Mouse (Mus musculus) heart, embryonic 16.5 days (tissue): Measurements from ENCODE around the gene Gpr55. TPM values are rescaled to one million over a fixed set of nuclear protein-coding genes. Genes with fewer than 3 reads are reported as not detected.

Source experiments
- ATAC-seq: fragments of 200-750 bp; cut with Nextera tagmentation; replicated peaks from 2 replicates; pipeline ENCODE4 v1.8.0; 2017; ENCODE audit warnings: moderate number of reproducible peaks; ENCODE audit not compliant: insufficient read depth, low FRiP score; ENCODE audit errors: extremely low read depth
- H3K27ac ChIP-seq: fragments of 300-500 bp; sonication (generic); 2 replicates; pipeline ENCODE4 v1.5.1; 2014; ENCODE audit warnings: mild to moderate bottlenecking, low read length, control low read depth, moderate library complexity
- H3K27me3 ChIP-seq: fragments of 300-500 bp; sonication (generic); 2 replicates; pipeline ENCODE4 v1.6.1; 2014; ENCODE audit warnings: low read length, mixed read lengths; ENCODE audit not compliant: control insufficient read depth, insufficient read depth
- H3K36me3 ChIP-seq: fragments of 300-500 bp; sonication (generic); 2 replicates; pipeline ENCODE4 v1.6.1; 2014; ENCODE audit not compliant: control insufficient read depth, insufficient read depth
- H3K4me1 ChIP-seq: fragments of 300-500 bp; sonication (generic); 2 replicates; pipeline ENCODE4 v1.6.1; 2014; ENCODE audit warnings: low read length, mixed read lengths; ENCODE audit not compliant: control insufficient read depth, insufficient read depth
- H3K4me2 ChIP-seq: fragments of 300-500 bp; sonication (generic); 2 replicates; pipeline ENCODE4 v1.6.1; 2014; ENCODE audit warnings: low read depth, mild to moderate bottlenecking, control low read depth, low read length
- H3K4me3 ChIP-seq: fragments of 300-500 bp; sonication (generic); 2 replicates; pipeline ENCODE4 v1.5.1; 2014; ENCODE audit warnings: mild to moderate bottlenecking, control low read depth, low read length
- H3K9ac ChIP-seq: fragments of 300-500 bp; sonication (generic); 2 replicates; pipeline ENCODE4 v1.6.1; 2014; ENCODE audit warnings: low read length, control low read depth
- H3K9me3 ChIP-seq: fragments of 300-500 bp; sonication (generic); replicated peaks from 2 replicates; pipeline ENCODE4 v1.6.1; 2016; ENCODE audit warnings: low read length; ENCODE audit not compliant: control insufficient read depth
- WGBS: fragments of 180-500 bp; shearing (Covaris S2); extraction: QIAGEN DNeasy Blood & Tissue Kit; methylation state at CpG from one replicate; pipeline ENCODE4 v1.1.7; 2014; 5-methylcytosine and 5-hydroxymethylcytosine counted together
- polyA plus RNA-seq: library from polyadenylated mRNA; unstranded; fragments of >200 nt; fragmentation: Nextera tagmentation; extraction: Ambion mirVana; gene quantifications from 2 replicates; pipeline ENCODE4 v1.2.1, GENCODE M21; 2015

Gene Gpr55
- polyA plus RNA-seq, 1 experiment from 2014 or later, result 0.18 TPM

GRCm38 (mm10) chr1:85915890-85916289, 44.9 kb downstream of the Gpr55 start:
- Histone ChIP-seq H3K4me1 (no peaks in the 10 kb centered on the region), H3K4me3 (no peak overlapping the region), H3K9me3 (peaks cover 4% of the 10 kb centered on the region; the same call in 1 of the 2 replicates), H3K4me2 (no peak overlapping the region), H3K27ac (no peak overlapping the region), H3K9ac (no peak overlapping the region), H3K36me3 (0 out of 2 replicates have a peak, but pooled peaks cover 1% of the 10 kb centered on the region), H3K27me3 (no peaks in the 10 kb centered on the region)
- ATAC-seq, result no peak

GRCm38 (mm10) chr1:85913078-85913755, 47.6 kb downstream of the Gpr55 start:
- no peak overlapping the region for H3K4me3 ChIP-seq
- no peak for ATAC-seq
- WGBS, result 75% methylated on average over 7 of the region's 7 CpGs
- no peak overlapping the region for H3K4me2 ChIP-seq
- peaks cover 10% of the 10 kb centered on the region for H3K4me1 ChIP-seq
- no peak overlapping the region for H3K27ac ChIP-seq
- H3K36me3 ChIP-seq, result peaks cover 2% of the 10 kb centered on the region; the same call in 1 of the 2 replicates
- no peak overlapping the region for H3K9ac ChIP-seq
- peaks cover 4% of the 10 kb centered on the region; the same call in 1 of the 2 replicates for H3K9me3 ChIP-seq
- no peaks in the 10 kb centered on the region for H3K27me3 ChIP-seq

- peaks cover 40% of the 10 kb centered on the region for H3K36me3 ChIP-seq
- H3K27me3 ChIP-seq, result no peaks in the 10 kb centered on the region
- whole genome bisulfite sequencing, result 37% methylated on average over 13 of the region's 13 CpGs
- H3K4me2 ChIP-seq, result no peak overlapping the region
- peaks cover 27% of the 10 kb centered on the region for H3K4me1 ChIP-seq
- H3K4me3 ChIP-seq, result no peak overlapping the region
- H3K9ac ChIP-seq, result no peak overlapping the region
- H3K27ac ChIP-seq, result peak overlapping the region; percentile 48
- no peak for ATAC-seq
- H3K9me3 ChIP-seq, result peaks cover 4% of the 10 kb centered on the region; the same call in 1 of the 2 replicates
These were observed 51.8 kb downstream of the Gpr55 start for GRCm38 (mm10) chr1:85908754-85909590.

- Histone ChIP-seq H3K36me3 (peaks cover 46% of the 10 kb centered on the region), H3K27ac (no peak overlapping the region), H3K9ac (no peak overlapping the region), H3K9me3 (peaks cover 4% of the 10 kb centered on the region; the same call in 1 of the 2 replicates), H3K4me2 (no peak overlapping the region), H3K4me3 (no peak overlapping the region), H3K4me1 (peaks cover 39% of the 10 kb centered on the region), H3K27me3 (no peaks in the 10 kb centered on the region)
- peak; percentile 55 for ATAC-seq
- 42% methylated on average over 12 of the region's 12 CpGs for WGBS
These were observed 53.9 kb downstream of the Gpr55 start for GRCm38 (mm10) chr1:85906892-85907291.

- H3K27ac ChIP-seq, result peak overlapping the region; percentile 77
- 12% methylated on average over 7 of the region's 7 CpGs for WGBS
These were observed 58.7 kb downstream of the Gpr55 start for GRCm38 (mm10) chr1:85902108-85902561.

GRCm38 (mm10) chr1:85901516-85902107, 59.2 kb downstream of the Gpr55 start:
- Histone ChIP-seq H3K4me3 (no peak overlapping the region), H3K9ac (no peak overlapping the region), H3K4me1 (peaks cover 76% of the 10 kb centered on the region), H3K27ac (peak overlapping the region; percentile 77), H3K9me3 (no peaks in the 10 kb centered on the region), H3K36me3 (peaks cover 31% of the 10 kb centered on the region), H3K4me2 (peak overlapping the region; percentile 11; the same call in 1 of the 2 replicates), H3K27me3 (no peaks in the 10 kb centered on the region)
- no peak; the same call in 1 of the 2 replicates for ATAC-seq
- 28% methylated on average over 3 of the region's 3 CpGs for WGBS

More at GRCm38 (mm10) chr1:85902108-85902561, 58.7 kb downstream of the Gpr55 start:
- peak; percentile 79 for ATAC-seq
- Histone ChIP-seq H3K36me3 (peaks cover 33% of the 10 kb centered on the region), H3K27me3 (no peaks in the 10 kb centered on the region), H3K9me3 (no peaks in the 10 kb centered on the region), H3K4me2 (peak overlapping the region; percentile 33; the same call in 1 of the 2 replicates), H3K4me3 (no peak overlapping the region), H3K9ac (no peak overlapping the region), H3K4me1 (peaks cover 74% of the 10 kb centered on the region)

- H3K4me1 ChIP-seq, result peaks cover 79% of the 10 kb centered on the region
These were observed 60.1 kb downstream of the Gpr55 start for GRCm38 (mm10) chr1:85900521-85901333.

GRCm38 (mm10) chr1:85899388-85899761, 61.4 kb downstream of the Gpr55 start:
- Histone ChIP-seq H3K9me3 (no peaks in the 10 kb centered on the region), H3K27me3 (no peaks in the 10 kb centered on the region), H3K27ac (0 out of 2 replicates have a peak overlapping the region, but pooled peaks have one; percentile 9), H3K4me1 (peaks cover 77% of the 10 kb centered on the region), H3K9ac (no peak overlapping the region), H3K4me3 (no peak overlapping the region), H3K36me3 (peaks cover 10% of the 10 kb centered on the region), H3K4me2 (no peak overlapping the region)
- ATAC-seq, result no peak

More at GRCm38 (mm10) chr1:85900521-85901333, 60.1 kb downstream of the Gpr55 start:
- 41% methylated on average over 7 of the region's 7 CpGs for WGBS
- H3K27me3 ChIP-seq, result no peaks in the 10 kb centered on the region
- H3K4me3 ChIP-seq, result no peak overlapping the region
- H3K9ac ChIP-seq, result no peak overlapping the region
- 0 out of 2 replicates have a peak overlapping the region, but pooled peaks have one; percentile 0 for H3K4me2 ChIP-seq
- peaks cover 23% of the 10 kb centered on the region for H3K36me3 ChIP-seq
- H3K27ac ChIP-seq, result peak overlapping the region; percentile 77
- ATAC-seq, result no peak
- no peaks in the 10 kb centered on the region for H3K9me3 ChIP-seq
